Mouse (Mus musculus) stomach, postnatal 0 days (tissue): ENCODE measurements around the gene Psat1.

Experiments used
- CTCF ChIP-seq: IDR thresholded peaks from 2 replicates; pipeline ENCODE4 v1.5.1; 2016; ENCODE audit warnings: antibody characterized with exemption, low read depth, mild to moderate bottlenecking, moderate library complexity
- EP300 ChIP-seq: optimal IDR thresholded peaks from 2 replicates; pipeline ENCODE3; 2016; ENCODE audit warnings: antibody characterized with exemption

DNA sequence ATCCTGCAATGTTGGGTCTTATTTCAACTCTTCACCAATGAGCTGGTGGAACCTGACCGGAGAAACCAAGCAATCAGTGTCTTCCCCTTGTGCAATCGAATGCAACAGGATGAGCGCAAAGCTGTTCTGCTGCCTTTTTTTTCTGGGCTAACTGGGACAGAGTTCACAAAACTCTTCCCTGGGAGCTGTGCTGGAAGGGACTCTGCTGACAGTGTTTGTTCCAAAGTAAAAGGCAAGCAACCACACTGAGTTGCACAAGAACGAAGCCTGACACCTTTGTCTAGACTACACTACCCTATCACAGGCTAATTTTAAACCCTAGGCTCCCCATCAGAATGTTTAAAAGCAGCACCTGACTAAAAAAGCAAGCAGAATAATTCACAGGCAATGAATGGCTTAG lies 42.4 kb downstream of the Psat1 start:
- TF ChIP-seq CTCF = no peak
- TF ChIP-seq EP300 = no peak
